Mouse (Mus musculus): ENCODE results near the gene Olfr508.
"Not testable (repeated sequence)": the region's sequence is repeated elsewhere in the genome, so short reads cannot be mapped to it uniquely, and the experiment has no call there.

Gene Olfr508

GRCm38 (mm10) chr7:108629694-108630093, at the start of gene Olfr508:
Gene Olfr508 (plus strand): TSS chr7:108629994.
- DNase-seq: no peak

- no peak for DNase-seq
Measured at GRCm38 (mm10) chr7:108589797-108590196, 40.0 kb upstream of the Olfr508 start.

GRCm38 (mm10) chr7:108601916-108602315, 27.9 kb upstream of the Olfr508 start:
- DNase-seq: not testable (repeated sequence)

- DNase-seq: no peak
Measured at GRCm38 (mm10) chr7:108610487-108610886, 19.3 kb upstream of the Olfr508 start, which contains the start of gene Olfr506. Gene Olfr506 (plus strand): TSS chr7:108610787.

GRCm38 (mm10) chr7:108614110-108614509, 15.7 kb upstream of the Olfr508 start:
- DNase-seq: no peak

GRCm38 (mm10) chr7:108616781-108617180, 13.0 kb upstream of the Olfr508 start:
- not testable (repeated sequence) for DNase-seq

- DNase-seq: no peak
Measured at GRCm38 (mm10) chr7:108621514-108621913, 8.3 kb upstream of the Olfr508 start, which contains the start of gene Olfr507. Gene Olfr507 (plus strand): TSS chr7:108621814.

- no peak for DNase-seq
Measured at GRCm38 (mm10) chr7:108651806-108652205, 22.0 kb downstream of the Olfr508 start, which contains the start of gene Olfr509. Gene Olfr509 (minus strand): TSS chr7:108651906.

GRCm38 (mm10) chr7:108662419-108662818, 32.6 kb downstream of the Olfr508 start:
- DNase-seq: no peak

GRCm38 (mm10) chr7:108666118-108666517, 36.3 kb downstream of the Olfr508 start, which contains the start of gene Olfr510:
Gene Olfr510 (plus strand): TSS chr7:108666418.
- DNase-seq: no peak

GRCm38 (mm10) chr7:108671058-108671457, 41.3 kb downstream of the Olfr508 start:
- no peak for DNase-seq

GRCm38 (mm10) chr7:108678886-108679285, 49.1 kb downstream of the Olfr508 start:
- no peak for DNase-seq
